ENCODE assay signal across 25 mouse cellular contexts in genomic region chr11:115425671-115426070, GRCm38 (mm10). TPM values are rescaled to one million over a fixed set of nuclear protein-coding genes. Genes with fewer than 3 reads are reported as not detected.
"Had no signal": no experiment of that assay in that cellular context is flagged by ENCODE, and none has a peak within 500 bp of the region (broad histone marks: within the 10 kb centered on the region; RNA-seq: fewer than 3 reads in every experiment).

No protein-coding gene starts in this region.

- H3K4me2 ChIP-seq: limb, embryonic 13.5 days; liver, embryonic 13.5 days; midbrain, embryonic 11.5 days; neural tube, embryonic 12.5 days had no signal

- H3K9ac ChIP-seq: liver, embryonic 13.5 days; neural tube, embryonic 12.5 days had no signal

- DNase-seq: kidney, adult 18-20 months; kidney, adult 9 months; kidney, postnatal 14 days; kidney, postnatal 4 days; layer of hippocampus, adult 9-11 months; liver, embryonic 13.5 days; lung, adult 2 months; lung, postnatal 14 days; lung, postnatal 4 days; midbrain, embryonic 14.5 days had no signal

- H3K4me3 ChIP-seq: left cerebral cortex, adult 2 months; limb, embryonic 13.5 days; liver, embryonic 13.5 days; neural tube, embryonic 12.5 days had no signal

- H3K27ac ChIP-seq: left cerebral cortex, adult 2 months; limb, embryonic 13.5 days; liver, embryonic 13.5 days; neural tube, embryonic 12.5 days had no signal

- H3K27me3 ChIP-seq: limb, embryonic 13.5 days; liver, embryonic 13.5 days; neural tube, embryonic 12.5 days had no signal

- ATAC-seq: inflammation-experienced regulatory T-cells, adult 6 months; intestine, embryonic 16.5 days had no signal

- H3K9me3 ChIP-seq: limb, embryonic 13.5 days; liver, embryonic 13.5 days; neural tube, embryonic 12.5 days had no signal

RNA-seq across cellular contexts. Expression of gene Trim80, which starts 14.7 kb away (rescaled TPM):
- total RNA-seq: layer of hippocampus, adult 18-20 months; layer of hippocampus, postnatal 25 days; left cerebral cortex, postnatal 36 days; megakaryocyte progenitor cell, adult 5-6 weeks; megakaryocyte-erythroid progenitor cell, adult 5-6 weeks had no signal
- polyA plus RNA-seq: inflammation-experienced regulatory T-cells, adult 6 months; lung, embryonic 16.5 days; midbrain, embryonic 11.5 days; midbrain, embryonic 14.5 days; midbrain, postnatal 0 days; neural tube, embryonic 12.5 days; spleen, adult 2 months had no signal

RNA-seq across cellular contexts. Expression of gene Slc16a5, which starts 36.6 kb away (rescaled TPM):
- total RNA-seq: layer of hippocampus, adult 18-20 months; layer of hippocampus, postnatal 25 days; left cerebral cortex, adult 2 months; left cerebral cortex, postnatal 10 days; left cerebral cortex, postnatal 36 days; megakaryocyte progenitor cell, adult 5-6 weeks; megakaryocyte-erythroid progenitor cell, adult 5-6 weeks; midbrain, postnatal 0 days had no signal
- polyA plus RNA-seq: liver, embryonic 13.5 days; midbrain, embryonic 11.5 days; midbrain, embryonic 14.5 days had no signal
